Mouse (Mus musculus) cerebellum, adult 2 months (tissue): Measurements from ENCODE around the gene Actg1.

ENCODE experiments used
- CTCF ChIP-seq: fragments of 200-500 bp; IDR thresholded peaks from 2 replicates; pipeline ENCODE4 v1.5.1; 2011; ENCODE audit warnings: low read depth, mild to moderate bottlenecking, control low read depth, low read length, moderate library complexity, borderline replicate concordance; ENCODE audit not compliant: insufficient read depth
- POLR2A ChIP-seq: fragments of 200-500 bp; IDR thresholded peaks from 2 replicates; pipeline ENCODE4 v1.6.1; 2011; ENCODE audit warnings: low read length, control low read depth, borderline replicate concordance; ENCODE audit not compliant: insufficient read depth

GRCm38 (mm10) chr11:120297767-120298166 lies 50.6 kb downstream of the Actg1 start:
- TF ChIP-seq POLR2A: no peak
- TF ChIP-seq CTCF: no peak
